Mouse (Mus musculus): ENCODE data around the gene Tjp2.

DNA sequence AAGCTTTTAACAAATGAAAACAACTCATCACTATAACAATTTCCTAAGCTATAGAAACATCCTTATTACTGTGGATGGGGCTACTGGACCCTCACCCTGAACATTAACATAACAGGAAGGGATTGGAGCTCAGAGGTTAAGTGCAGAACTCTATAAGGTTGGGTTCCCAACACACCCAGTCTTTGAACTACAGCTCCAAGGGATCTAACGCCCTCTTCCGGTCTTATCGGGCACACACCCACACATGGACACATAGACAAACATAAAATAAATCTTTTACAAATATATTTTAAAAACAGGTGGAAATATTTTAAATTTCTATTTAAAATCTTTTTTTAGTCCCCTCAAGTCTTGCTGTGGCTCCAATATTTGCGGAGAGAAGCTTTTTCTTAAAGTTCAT, 3.4 kb downstream of the Tjp2 start:
- TF ChIP-seq GATA1 (IDR thresholded peaks at IDR 0.05; ENCODE audit: low read length) (no peak), TAL1 (IDR thresholded peaks at IDR 0.05; ENCODE audit: low read length) (no peak)
